Mouse (Mus musculus) adrenal gland, adult (tissue): ENCODE measurements around the gene Btbd3.
"Not testable (repeated sequence)": the region's sequence is repeated elsewhere in the genome, so short reads cannot be mapped to it uniquely, and the experiment has no call there.

Experiments used
- DNase-seq, 2 experiments: peaks; one replicate each; pipeline ENCODE4 v3.0.0; 2022 to 2023; ENCODE audit warnings: low spot score in 1 of 2; ENCODE audit not compliant: inconsistent age in 2 of 2

Btbd3 gene

DNA sequence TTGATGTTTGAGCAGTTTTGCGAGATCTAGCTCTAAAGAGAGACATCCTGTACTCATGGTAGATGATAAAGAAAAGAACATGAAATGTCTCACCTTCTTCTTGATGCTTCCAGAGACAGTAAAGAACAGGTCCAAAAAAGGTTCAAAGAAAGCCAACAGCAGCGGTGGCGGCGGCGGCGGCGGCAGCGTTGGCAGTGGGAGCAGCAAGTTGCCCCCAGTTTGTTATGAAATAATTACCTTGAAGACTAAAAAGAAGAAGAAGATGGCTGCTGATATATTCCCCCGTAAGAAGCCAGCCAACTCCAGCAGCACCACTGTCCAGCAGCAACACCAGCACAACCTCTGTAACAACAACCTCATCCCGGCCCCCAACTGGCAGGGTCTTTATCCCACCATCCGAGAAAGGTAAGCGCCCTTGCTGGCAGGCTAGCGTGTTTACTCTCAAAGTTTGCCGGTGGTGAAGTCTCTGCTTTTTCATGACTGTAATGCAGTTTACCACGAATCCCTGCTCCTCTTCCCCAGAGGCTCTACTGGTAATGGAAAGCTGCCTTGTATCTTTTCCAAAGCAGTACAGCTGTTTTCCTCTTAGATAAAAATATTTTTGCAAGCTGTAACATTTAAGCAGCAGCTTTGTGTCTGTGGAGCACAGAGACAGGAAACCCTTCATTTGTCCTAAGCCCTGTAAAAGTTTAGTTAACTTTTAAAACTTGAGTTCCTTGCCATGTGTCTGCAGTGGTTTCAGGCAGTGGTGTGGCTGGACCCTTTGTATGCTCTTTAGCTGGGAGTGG is 22.7 kb downstream of the Btbd3 start:
- DNase-seq = peak in 1 of 2 experiments; percentile 43

GRCm38 (mm10) chr2:138279641-138280040 is 23.3 kb downstream of the Btbd3 start:
- peak in 1 of 2 experiments; percentile 36 for DNase-seq

DNA sequence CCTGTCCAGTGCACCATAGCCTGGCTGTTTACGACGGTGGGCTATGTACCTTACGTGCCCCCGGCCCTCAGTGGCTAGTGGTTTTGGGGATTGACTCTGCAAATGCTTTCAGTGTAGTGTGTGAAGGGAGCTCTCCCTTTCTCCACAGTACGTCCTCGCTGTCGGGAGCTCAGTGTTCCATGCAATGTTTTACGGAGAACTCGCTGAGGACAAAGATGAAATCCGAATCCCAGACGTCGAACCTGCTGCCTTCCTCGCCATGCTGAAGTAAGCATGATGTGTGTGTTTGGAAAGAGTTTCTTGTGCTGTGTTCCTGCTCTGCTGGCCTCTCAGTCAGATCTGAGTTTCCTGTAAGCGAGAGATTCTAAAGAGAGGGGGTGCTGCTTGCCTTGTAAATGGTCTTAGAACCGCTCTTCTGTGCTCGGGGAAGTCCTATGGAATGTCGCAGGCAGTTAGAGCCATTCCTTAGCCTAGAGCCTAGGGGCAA is 23.9 kb downstream of the Btbd3 start:
- DNase-seq = peak in 1 of 2 experiments; percentile 27

DNA sequence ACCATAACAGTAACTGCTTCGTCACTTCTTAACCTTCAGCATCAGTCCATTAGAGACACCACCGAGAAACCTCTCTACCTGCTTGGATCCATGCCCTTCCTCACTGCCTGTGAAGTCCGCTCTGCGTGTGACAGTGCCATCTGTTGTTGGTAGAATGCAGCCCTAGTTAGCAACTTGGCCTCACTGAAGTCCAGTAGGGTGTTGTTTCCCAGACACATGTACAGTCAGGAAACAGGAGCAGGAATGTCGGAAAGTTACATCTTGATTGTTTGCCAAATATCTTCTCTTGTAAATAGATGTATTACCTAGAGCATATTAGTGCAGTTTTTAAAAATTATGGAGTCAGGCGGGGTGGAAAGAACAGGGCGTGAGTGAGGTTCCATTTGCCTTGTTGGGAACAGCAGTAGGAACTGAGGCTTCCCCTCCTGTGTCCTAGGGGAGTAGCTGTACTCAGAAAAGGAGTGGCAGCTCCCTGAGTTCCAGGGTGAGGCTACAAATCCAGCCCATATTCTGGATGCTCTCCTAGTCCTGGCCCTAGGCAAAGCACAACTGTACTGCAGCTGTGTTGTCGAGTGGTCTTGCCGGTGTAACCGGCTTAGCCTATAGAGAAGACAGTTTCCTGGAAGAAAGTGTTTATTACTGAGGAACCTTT is 25.3 kb downstream of the Btbd3 start:
- DNase-seq = peak in 1 of 2 experiments; percentile 64

- DNase-seq = peak in 1 of 2 experiments; percentile 48
These were observed 27.0 kb downstream of the Btbd3 start for GRCm38 (mm10) chr2:138283372-138283771.

- DNase-seq = no peak
These were observed 27.5 kb downstream of the Btbd3 start for GRCm38 (mm10) chr2:138283856-138284255.

DNA sequence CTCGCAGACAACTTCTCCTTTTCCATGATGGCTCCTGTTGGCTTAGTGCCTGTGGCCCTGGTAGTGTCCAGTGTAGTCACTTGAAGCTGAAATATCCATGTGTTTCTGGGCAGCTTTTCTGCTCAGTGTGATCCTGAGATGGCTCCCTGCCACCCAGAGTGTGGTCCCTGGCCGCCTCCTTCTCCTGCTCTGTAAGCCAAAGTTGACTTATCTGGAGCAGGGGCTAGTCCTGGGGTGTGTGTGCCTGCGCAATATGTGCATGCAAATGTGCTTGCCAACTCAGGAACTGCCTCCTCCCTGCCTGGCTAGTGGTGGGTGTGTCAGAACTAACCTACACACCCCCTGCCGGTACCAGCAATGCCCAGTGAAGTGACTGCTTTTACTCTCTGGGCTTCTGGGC is 29.4 kb downstream of the Btbd3 start:
- DNase-seq = peak in 1 of 2 experiments; percentile 44

GRCm38 (mm10) chr2:138290154-138290553 is 33.8 kb downstream of the Btbd3 start:
- DNase-seq = no peak

DNA sequence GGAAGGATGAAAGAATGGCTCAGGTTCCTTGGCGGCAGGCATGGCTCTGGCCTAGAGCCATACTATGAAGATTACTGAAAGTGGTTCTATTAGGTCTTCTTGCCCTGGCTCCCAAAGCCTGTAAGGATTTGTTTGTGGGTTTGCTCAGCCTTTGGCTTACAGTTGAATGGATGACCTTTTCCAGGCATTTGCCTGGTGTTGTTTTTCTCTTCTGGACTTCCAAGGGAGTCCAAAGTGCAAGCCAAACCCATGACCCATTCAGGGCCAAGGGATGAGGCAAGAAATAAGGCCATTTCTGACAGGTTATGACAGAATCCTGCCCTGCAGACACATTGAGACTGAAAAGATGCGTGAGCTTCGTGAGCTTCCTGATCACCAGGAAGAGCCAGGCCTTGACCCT is 37.9 kb downstream of the Btbd3 start:
- DNase-seq = peak in 1 of 2 experiments; percentile 37

DNA sequence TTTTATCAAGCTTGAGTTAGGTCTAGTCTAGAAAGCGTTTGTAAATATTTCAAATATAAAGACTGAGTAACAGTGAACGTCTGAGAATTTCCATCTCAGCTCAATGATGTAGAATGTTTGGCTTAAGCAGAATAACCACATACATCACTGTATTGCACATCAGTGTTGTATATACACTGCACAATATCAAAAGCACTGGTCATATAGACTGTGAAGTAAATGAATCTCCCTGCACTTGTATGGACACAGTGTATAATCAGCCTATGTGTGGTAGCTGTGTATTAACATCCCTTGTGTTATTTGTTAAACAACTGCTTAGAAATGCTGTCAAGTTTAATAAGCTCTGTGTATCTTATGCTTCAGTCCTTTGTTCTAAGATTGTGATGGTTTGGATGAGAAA is 49.9 kb downstream of the Btbd3 start:
- no peak for DNase-seq

DNA sequence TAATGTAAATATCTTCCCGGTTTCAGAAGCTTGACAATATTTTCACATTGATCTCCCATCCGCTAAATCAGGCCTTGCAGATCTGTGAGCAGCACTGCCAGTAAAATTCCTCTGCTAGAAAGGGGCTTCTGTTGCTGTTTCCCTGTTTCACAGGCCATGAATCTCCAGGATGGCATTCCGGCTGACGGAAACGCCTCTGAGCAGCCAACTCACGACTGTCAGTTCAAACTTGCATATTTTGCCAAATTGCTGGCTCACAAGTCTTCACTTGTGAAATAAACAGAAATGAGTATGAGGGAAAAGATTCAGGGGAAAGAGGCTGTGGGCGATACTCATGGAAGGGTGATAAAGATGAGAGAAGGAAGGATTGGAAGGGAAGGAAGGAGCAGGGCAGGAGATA is 59.3 kb downstream of the Btbd3 start:
- no peak for DNase-seq

DNA sequence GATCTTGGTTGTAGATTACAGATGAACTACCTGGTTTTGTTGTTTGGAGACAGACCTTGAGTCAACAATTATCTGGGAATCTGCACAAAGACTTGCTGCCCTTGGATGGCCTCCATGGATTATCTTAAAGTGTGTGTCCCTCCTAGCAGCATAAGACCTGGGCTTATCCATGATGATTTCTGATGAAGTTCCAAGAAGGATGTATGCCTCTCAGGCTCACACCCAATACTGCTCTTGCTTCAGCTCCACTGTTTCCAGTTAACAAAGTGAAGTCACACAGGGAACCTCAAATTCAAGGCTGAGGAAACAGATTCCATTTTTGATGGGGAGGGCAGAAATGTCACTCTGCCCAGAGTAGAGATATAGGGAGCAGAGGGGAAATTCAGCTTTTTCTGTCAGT is 64.0 kb downstream of the Btbd3 start:
- DNase-seq = no peak

- no peak for DNase-seq
These were observed 64.7 kb downstream of the Btbd3 start for GRCm38 (mm10) chr2:138321041-138321481.

- DNase-seq = no peak
These were observed 66.1 kb downstream of the Btbd3 start for GRCm38 (mm10) chr2:138322270-138323114.

DNA sequence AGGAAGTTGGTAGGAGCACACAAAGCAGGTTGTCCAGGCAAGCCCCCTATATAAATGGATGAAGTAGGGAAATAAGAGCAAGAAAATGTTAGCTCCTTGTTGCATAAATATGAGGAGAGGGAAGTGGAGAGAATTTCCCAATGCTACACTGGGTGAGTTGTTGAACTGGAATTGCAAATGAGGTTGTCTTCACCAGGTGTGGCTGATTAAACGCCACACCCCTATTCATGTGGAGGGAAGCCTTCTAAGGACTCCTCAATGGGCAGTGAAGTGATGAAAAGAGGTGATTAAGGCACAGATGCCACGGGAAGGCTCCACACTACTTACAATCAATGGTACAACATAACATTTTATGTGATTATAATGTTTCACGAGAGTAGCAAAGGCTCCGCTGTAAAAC is 70.0 kb downstream of the Btbd3 start:
- no peak for DNase-seq

DNA sequence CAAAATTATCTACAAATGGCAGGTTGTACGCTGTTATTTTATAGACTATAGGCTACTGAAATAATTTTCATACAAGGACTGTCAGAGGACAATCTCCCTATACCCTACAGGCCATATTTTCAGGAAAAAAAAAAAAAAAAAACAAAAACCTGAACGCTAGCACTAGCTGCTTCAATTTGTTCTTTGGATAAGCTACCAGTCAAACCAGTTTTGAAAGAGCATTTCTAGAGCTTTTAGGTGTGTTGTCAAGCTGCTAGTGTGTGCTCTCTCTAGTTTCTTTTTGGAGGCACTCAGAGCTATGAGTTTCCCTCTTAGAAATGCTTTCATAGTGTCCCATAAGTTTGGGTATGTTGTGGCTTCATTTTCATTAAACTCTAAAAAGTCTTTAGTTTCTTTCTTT is 77.8 kb downstream of the Btbd3 start:
- DNase-seq = not testable (repeated sequence)

DNA sequence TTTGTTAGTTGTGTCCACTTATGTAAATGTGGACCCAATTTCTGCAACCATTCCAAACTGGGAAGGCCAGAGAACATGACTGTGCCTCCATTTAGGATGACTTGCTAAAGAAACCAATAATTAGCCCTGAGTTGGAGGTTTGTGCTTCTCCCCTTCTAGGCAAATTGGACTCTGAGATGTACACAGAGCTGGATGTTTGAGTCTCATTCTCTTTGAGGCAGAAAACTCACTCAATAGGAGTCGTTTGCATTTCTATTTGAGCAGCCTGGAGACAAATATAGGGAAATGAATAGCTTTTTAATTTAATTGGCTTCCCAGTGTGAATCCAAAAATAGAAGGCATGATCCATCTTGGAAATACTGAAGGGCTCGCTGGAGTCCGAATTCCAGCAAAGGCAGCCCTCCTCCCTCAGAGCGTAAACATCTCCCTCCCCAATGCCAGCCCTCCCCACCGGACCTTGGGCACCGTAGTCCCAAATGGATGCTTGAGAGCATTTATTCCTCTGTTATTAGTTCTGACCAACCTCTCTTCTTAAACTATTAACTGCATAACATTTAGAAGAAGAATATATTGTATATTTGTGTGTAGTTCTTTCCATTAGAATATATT is 81.6 kb downstream of the Btbd3 start:
- DNase-seq = no peak

DNA sequence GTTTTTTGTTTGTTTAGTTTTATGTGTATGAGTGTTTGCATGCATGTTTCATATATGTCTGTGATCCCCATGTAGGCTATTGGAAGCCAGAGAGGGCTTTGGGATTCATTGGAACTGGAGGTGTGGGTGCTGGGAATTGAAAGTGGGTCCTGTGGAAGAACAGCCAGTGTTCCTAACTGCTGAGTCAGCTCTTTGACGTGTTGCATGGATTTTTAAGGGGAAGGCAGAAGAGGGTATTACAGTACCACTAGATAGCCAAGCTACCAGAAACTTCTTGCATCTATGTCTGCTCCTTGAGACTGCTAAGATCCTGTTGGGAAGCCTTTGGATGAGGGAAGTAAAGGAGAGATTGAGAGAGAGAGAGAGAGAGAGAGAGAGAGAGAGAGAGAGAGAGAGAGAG is 82.2 kb downstream of the Btbd3 start:
- DNase-seq = no peak

GRCm38 (mm10) chr2:138355366-138355765 is 99.0 kb downstream of the Btbd3 start:
- peak in 1 of 2 experiments; percentile 26 for DNase-seq

- no peak for DNase-seq
These were observed 106.1 kb downstream of the Btbd3 start for GRCm38 (mm10) chr2:138362474-138362873.

GRCm38 (mm10) chr2:138365391-138365790 is 109.0 kb downstream of the Btbd3 start:
- DNase-seq = no peak
